Mouse (Mus musculus): ENCODE measurements around the gene Psmc6.

The Psmc6 gene

GRCm38 (mm10) chr14:45364211-45365195 lies 34.9 kb downstream of the Psmc6 start:
- DNase-seq, result peak; percentile 55

DNA sequence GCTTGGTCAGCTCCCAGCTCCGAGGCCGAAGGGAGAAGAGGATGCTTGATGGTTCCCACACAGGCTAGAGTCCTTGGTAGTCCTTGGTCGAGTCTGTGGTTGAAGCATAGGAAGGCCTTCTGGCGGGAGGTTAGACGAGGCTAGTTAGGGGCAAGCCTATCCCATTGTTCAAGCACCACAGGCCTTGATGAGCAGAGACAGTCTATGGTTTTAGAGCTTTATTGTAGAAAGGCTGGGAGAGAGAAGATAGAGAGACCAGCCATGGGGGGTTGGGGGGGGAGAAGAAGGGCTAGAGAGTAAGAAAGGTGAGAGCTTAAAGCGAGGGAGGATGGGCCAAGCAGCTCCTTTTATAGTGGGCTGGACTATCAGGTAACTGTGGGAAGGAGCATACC lies 35.6 kb downstream of the Psmc6 start:
- DNase-seq, result no peak

DNA sequence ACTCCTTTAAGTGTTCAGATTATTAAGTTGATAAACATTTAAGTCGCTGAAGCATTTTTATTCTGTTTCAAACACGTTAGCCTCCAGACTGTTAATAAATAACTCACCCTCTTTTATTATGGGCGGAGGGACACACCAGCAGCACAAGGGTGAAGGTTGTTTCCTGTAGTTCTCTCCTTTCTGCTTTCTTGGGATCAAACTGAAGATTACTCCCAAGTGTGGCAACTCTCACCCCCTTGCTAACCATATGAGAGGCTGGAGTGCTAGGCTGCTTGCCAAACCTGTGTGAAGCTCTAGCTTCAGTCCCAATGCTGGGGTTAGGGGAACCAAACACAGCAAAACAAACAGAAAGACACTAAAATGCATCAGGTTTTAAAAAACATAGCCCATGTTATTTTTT lies 49.2 kb downstream of the Psmc6 start:
- no peak for DNase-seq

DNA sequence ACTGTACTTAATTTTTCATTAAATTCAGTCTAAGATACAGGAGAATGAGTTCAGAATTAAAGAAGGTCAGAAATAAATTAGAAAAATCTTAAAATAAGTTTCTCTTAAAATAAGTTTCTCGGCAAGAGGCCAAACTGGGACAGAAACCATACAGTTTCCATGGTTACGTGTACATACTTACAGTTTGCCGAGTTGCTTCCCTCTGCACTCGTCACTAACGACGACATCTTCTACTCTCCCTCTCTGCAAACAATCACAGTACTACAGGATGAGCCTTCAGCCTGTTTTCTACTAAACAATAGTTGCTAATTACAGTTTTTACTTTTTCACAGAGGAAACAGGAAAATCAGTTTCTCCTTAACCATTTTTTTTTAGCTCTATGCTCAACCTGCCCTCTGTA lies 51.2 kb downstream of the Psmc6 start:
- no peak for DNase-seq

- no peak for DNase-seq
These were observed 53.3 kb downstream of the Psmc6 start for GRCm38 (mm10) chr14:45382912-45383311.

- DNase-seq, result no peak
These were observed 56.0 kb downstream of the Psmc6 start for GRCm38 (mm10) chr14:45385596-45385995.

GRCm38 (mm10) chr14:45387480-45387879 lies 57.9 kb downstream of the Psmc6 start:
- no peak for DNase-seq

GRCm38 (mm10) chr14:45388345-45389181 lies 59.0 kb downstream of the Psmc6 start:
- DNase-seq, result peak; percentile 93

GRCm38 (mm10) chr14:45389194-45389593 lies 59.6 kb downstream of the Psmc6 start:
- no peak for DNase-seq

Data from cerebellum, adult 8-10 months (tissue).